Mouse (Mus musculus) C3H10T1/2 (cell line): ENCODE measurements around the gene Dcaf15. TPM values are rescaled to one million over a fixed set of nuclear protein-coding genes. Genes with fewer than 3 reads are reported as not detected.

ENCODE experiments used
- polyA plus RNA-seq, 2 experiments: library from polyadenylated mRNA; unstranded; fragments of >200 nt; fragmentation: generic; extraction: Trizol; gene quantifications; one replicate each; pipeline ENCODE4 v1.2.1; 2012; ENCODE audit warnings: missing spikeins in 2 of 2

Dcaf15 gene
- polyA plus RNA-seq: 10 to 100 TPM; 25.8 to 33.2 TPM

GRCm38 (mm10) chr8:84104697-84105609, at the start of gene Dcaf15:
TSS of gene Dcaf15 (minus strand) at chr8:84104768.

GRCm38 (mm10) chr8:84147769-84148530, 43.4 kb upstream of the Dcaf15 start, which contains the start of the genes Cc2d1a and 4930432K21Rik:
TSS of gene Cc2d1a (minus strand) at chr8:84147936.
TSS of gene 4930432K21Rik (plus strand) at chr8:84148025.

GRCm38 (mm10) chr8:84125656-84126055, 21.1 kb upstream of the Dcaf15 start, which contains the start of gene Podnl1:
TSS of gene Podnl1 (plus strand) at chr8:84125989.

GRCm38 (mm10) chr8:84066291-84066930, 38.2 kb downstream of the Dcaf15 start, which contains the start of gene Rfx1:
TSS of gene Rfx1 (plus strand) at chr8:84066834.

GRCm38 (mm10) chr8:84065037-84065436, 39.5 kb downstream of the Dcaf15 start, which contains the start of gene Gm10643:
TSS of gene Gm10643 (minus strand) at chr8:84065137.

Other genes with a start within 250 kb of the Dcaf15 start
- 10 to 100 TPM in 1 of 2 experiments, 1 to 10 TPM in 1; 2.6 to 18.1 TPM for gene Adgrl1, start 204.7 kb downstream of the Dcaf15 start, polyA plus RNA-seq
- gene Gm10644, start 149.6 kb downstream of the Dcaf15 start, polyA plus RNA-seq: under 1 TPM; 0.02 to 0.17 TPM
- gene Asf1b, start 149.3 kb downstream of the Dcaf15 start, polyA plus RNA-seq: 10 to 100 TPM; 26.5 to 32.4 TPM
- gene Prkaca, start 131.8 kb downstream of the Dcaf15 start, polyA plus RNA-seq: 10 to 100 TPM; 46.8 to 89.9 TPM
- 10 to 100 TPM; 23.7 to 43.3 TPM for gene Samd1, start 107.1 kb downstream of the Dcaf15 start, polyA plus RNA-seq
- gene 1700067K01Rik, start 103.3 kb downstream of the Dcaf15 start, polyA plus RNA-seq: under 1 TPM; 0.08 to 0.60 TPM
- 1 to 10 TPM in 1 of 2 experiments, under 1 TPM in 1; 0.66 to 3.2 TPM for gene 2210011C24Rik, start 92.6 kb downstream of the Dcaf15 start, polyA plus RNA-seq
- gene Palm3, start 83.3 kb downstream of the Dcaf15 start, polyA plus RNA-seq: under 1 TPM; 0.08 to 0.14 TPM
- gene Il27ra, start 62.2 kb downstream of the Dcaf15 start, polyA plus RNA-seq: under 1 TPM in 1 of 2 experiments, not detected in 1; 0.01 TPM
- gene Rln3, start 59.8 kb downstream of the Dcaf15 start, polyA plus RNA-seq: not detected
- 1 to 10 TPM in 1 of 2 experiments, under 1 TPM in 1; 0.18 to 1.1 TPM for gene Gm10643, start 39.6 kb downstream of the Dcaf15 start, polyA plus RNA-seq
- gene Rfx1, start 37.9 kb downstream of the Dcaf15 start, polyA plus RNA-seq: 10 to 100 TPM in 1 of 2 experiments, 1 to 10 TPM in 1; 5.9 to 13.7 TPM
- 10 to 100 TPM in 1 of 2 experiments, 1 to 10 TPM in 1; 5.4 to 12.8 TPM for gene Podnl1, start 21.2 kb upstream of the Dcaf15 start, polyA plus RNA-seq
- gene Cc2d1a, start 43.2 kb upstream of the Dcaf15 start, polyA plus RNA-seq: 10 to 100 TPM; 37.0 to 44.8 TPM
- 1 to 10 TPM in 1 of 2 experiments, under 1 TPM in 1; 0.60 to 1.3 TPM for gene 4930432K21Rik, start 43.3 kb upstream of the Dcaf15 start, polyA plus RNA-seq
- 1 to 10 TPM; 1.2 to 2.4 TPM for gene Nanos3, start 80.4 kb upstream of the Dcaf15 start, polyA plus RNA-seq
- gene Zswim4, start 132.3 kb upstream of the Dcaf15 start, polyA plus RNA-seq: 1 to 10 TPM; 3.2 to 8.1 TPM
- 100 to 1,000 TPM; 269 to 302 TPM for gene D8Ertd738e, start 145.0 kb upstream of the Dcaf15 start, polyA plus RNA-seq
- 10 to 100 TPM; 12.3 to 34.7 TPM for gene Mri1, start 152.6 kb upstream of the Dcaf15 start, polyA plus RNA-seq
- gene Ccdc130, start 165.6 kb upstream of the Dcaf15 start, polyA plus RNA-seq: 10 to 100 TPM in 1 of 2 experiments, 1 to 10 TPM in 1; 4.9 to 18.8 TPM